Mouse (Mus musculus): ENCODE results near the gene Rgs8.

DNA sequence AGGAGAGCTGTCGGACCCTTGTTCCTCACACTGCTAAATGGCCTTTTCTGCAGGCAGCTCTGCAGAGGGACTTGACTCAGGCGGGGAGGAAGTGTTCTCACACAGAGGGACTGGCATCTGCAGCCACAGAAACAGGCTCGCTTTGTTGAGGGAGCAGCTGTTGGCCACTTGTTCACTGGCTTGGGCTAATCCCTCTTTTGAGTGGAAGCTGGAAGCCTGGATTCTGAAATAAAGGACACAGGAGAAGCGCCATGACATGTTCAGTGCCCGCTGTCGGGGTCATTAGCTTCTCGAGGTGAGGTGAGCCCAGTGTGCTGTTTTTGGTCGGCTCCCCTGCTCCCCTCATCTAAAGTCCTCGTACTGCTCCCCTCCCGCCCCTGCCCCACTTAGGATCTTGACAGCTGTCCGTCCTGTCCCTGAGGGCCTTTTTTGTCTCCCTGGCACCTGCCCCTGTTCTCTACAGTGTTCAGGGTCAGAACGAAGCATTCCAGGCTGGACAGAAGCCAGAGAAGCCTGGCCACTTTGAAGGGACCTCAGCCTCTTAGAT lies 50.7 kb downstream of the Rgs8 start:
- no peak for TF ChIP-seq POLR2A (IDR thresholded peaks at IDR 0.05; ENCODE audit: low read depth, low read length)
- TF ChIP-seq TBP (conservative IDR thresholded peaks at IDR 0.05; ENCODE audit: low read depth, low read length): no peak
- no peak for TF ChIP-seq CHD1 (IDR thresholded peaks at IDR 0.05; ENCODE audit: low read depth, low read length)
- no peak for TF ChIP-seq USF2 (conservative IDR thresholded peaks at IDR 0.05; ENCODE audit: low read depth, low read length)
